ENCODE assay signal across 8 mouse cellular contexts in the genomic region with DNA sequence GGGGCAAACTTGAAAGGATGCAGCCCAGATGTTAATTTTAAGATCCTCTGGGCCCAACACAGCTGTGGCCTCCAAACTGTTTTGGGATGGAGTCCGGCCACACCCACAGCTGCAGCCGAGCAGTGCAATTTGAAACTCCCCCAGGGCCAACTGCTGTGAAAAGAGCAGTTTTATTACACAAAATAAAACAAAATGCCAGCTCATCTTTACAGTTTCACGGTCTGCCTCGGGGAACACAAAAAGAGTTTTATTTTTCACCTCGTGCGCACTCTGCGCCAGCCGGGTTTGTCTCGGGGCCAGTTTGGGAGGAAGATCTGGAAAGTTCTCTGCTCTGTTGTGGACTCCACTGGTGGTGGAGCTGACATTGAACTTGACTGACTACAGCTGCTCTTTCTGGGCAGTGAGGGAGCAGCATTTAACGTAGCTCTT.
A peak's percentile ranks its signal among the peaks of the same experiment; 100 is the strongest.
DNase-seq lines count a peak whose midpoint lies in the region; ATAC-seq and TF ChIP-seq lines count a peak whose summit lies in the region.
"Had no signal": no experiment of that assay in that cellular context is flagged by ENCODE, and none has a peak within 500 bp of the region (broad histone marks: within the 10 kb centered on the region; RNA-seq: fewer than 3 reads in every experiment).

No protein-coding gene starts in this region.

- in situ Hi-C loops in CH12.LX (cut with MboI; ENCODE audit: low pct_ligation_motif_present, low pct_unique_long_range_greater_than_20kb, low sequenced_read_pairs): no loop called here

- peaks cover 4% of the 10 kb centered on the region for H3K27me3 ChIP-seq in CH12.LX (replicated peaks)
- no peaks in the 10 kb centered on the region for H3K27me3 ChIP-seq in lung, postnatal 0 days (replicated peaks; ENCODE audit: insufficient read depth, low read length)

- H3K36me3 ChIP-seq in CH12.LX (replicated peaks in 1 of 2; ENCODE audit: control insufficient read depth in 1 of 2, insufficient read depth in 1 of 2, low read length in 1 of 2): no peaks in the 10 kb centered on the region
- no peaks in the 10 kb centered on the region for H3K36me3 ChIP-seq in lung, postnatal 0 days (ENCODE audit: insufficient read depth, low read length)

- dilution Hi-C loops in CH12.LX (cut with MboI; ENCODE audit: extremely low pct_ligation_motif_present, extremely low pct_unique_long_range_greater_than_20kb, low sequenced_read_pairs): no loop called here

- H3K4me2 ChIP-seq in CH12.LX (ENCODE audit: insufficient read depth, low read depth, poor library complexity, severe bottlenecking): peak overlapping the region; percentile 58
- 0 out of 2 replicates have a peak overlapping the region, but pooled peaks have one; percentile 2 for H3K4me2 ChIP-seq in lung, postnatal 0 days (replicated peaks; ENCODE audit: low read depth, low read length)

- no peak overlapping the region for H3K27ac ChIP-seq in CH12.LX (ENCODE audit: insufficient read depth, low read depth)
- H3K27ac ChIP-seq in lung, postnatal 0 days (ENCODE audit: low read length): no peak overlapping the region

- no peak for TF ChIP-seq CTCF in CH12.LX (conservative IDR thresholded peaks at IDR 0.05 in 1 of 2, IDR thresholded peaks at IDR 0.05 in 1 of 2; ENCODE audit: low read depth in 2 of 2, low read length in 2 of 2)
- TF ChIP-seq CTCF in lung, postnatal 0 days (IDR thresholded peaks at IDR 0.05): no peak

- ATAC-seq in lung, postnatal 0 days: peak; percentile 53
- ATAC-seq in erythroid progenitor cell, adult 5-6 weeks (replicated peaks; ENCODE audit: low FRiP score, poor library complexity, severe bottlenecking): no peak

- H3K4me3 ChIP-seq in CH12.LX (replicated peaks in 1 of 3; ENCODE audit: low read depth in 2 of 3, low read length in 2 of 3, poor library complexity in 1 of 3): no peak overlapping the region
- no peak overlapping the region for H3K4me3 ChIP-seq in lung, postnatal 0 days (ENCODE audit: low read depth, low read length)

- H3K79me2 ChIP-seq in CH12.LX (replicated peaks; ENCODE audit: control insufficient read depth, extremely low read depth, insufficient read depth, poor library complexity, severe bottlenecking): no peaks in the 10 kb centered on the region

- no peak for TF ChIP-seq POLR2A in CH12.LX (IDR thresholded peaks at IDR 0.05; ENCODE audit: low read depth, low read length)

- WGBS in lung, postnatal 0 days: 61% methylated on average over 10 of the region's 10 CpGs

- peaks cover 7 to 41% of the 10 kb centered on the region in 2 experiments; a peak in 3 of 4 replicates for H3K4me1 ChIP-seq in CH12.LX (ENCODE audit: control insufficient read depth in 1 of 2, insufficient read depth in 2 of 2)
- H3K4me1 ChIP-seq in lung, postnatal 0 days (ENCODE audit: insufficient read depth, low read depth, low read length): no peaks in the 10 kb centered on the region

- no peak for TF ChIP-seq EP300 in CH12.LX (IDR thresholded peaks at IDR 0.05; ENCODE audit: low read length)
- no peak for TF ChIP-seq EP300 in lung, postnatal 0 days (IDR thresholded peaks at IDR 0.05)

- no peaks in the 10 kb centered on the region for H3K9me3 ChIP-seq in CH12.LX (replicated peaks; ENCODE audit: low read length)
- no peaks in the 10 kb centered on the region for H3K9me3 ChIP-seq in lung, postnatal 0 days (ENCODE audit: low read length)

- DNase-seq in 3T3-L1 (ENCODE audit: low read depth, low spot score) (peak; percentile 87), CH12.LX (ENCODE audit: extremely low read depth) (peak; percentile 25), MN1 (ENCODE audit: low spot score) (no peak)
- peak; percentile 71 for DNase-seq in gastrocnemius, postnatal 14 days
- DNase-seq in lung, postnatal 0 days (ENCODE audit: low spot score): peak; percentile 46
- DNase-seq in left cerebral cortex, adult 9 months (ENCODE audit: low spot score in 2 of 2): no peak
- DNase-seq: thymus, postnatal 36 days had no signal

- TF ChIP-seq RAD21 in CH12.LX (IDR thresholded peaks at IDR 0.05; ENCODE audit: low read depth, low read length): no peak

- intact Hi-C loops in gastrocnemius, postnatal 14 days (cut with DNase I; ENCODE audit: low total_unique reads): no loop called here

- no peak overlapping the region for H3K9ac ChIP-seq in CH12.LX (ENCODE audit: insufficient read depth, low read depth)
- H3K9ac ChIP-seq in lung, postnatal 0 days (replicated peaks; ENCODE audit: low read depth): no peak overlapping the region

TF ChIP-seq in CH12.LX, 34 proteins besides CTCF, POLR2A, EP300 and RAD21:
- TF ChIP-seq ETS1 (conservative IDR thresholded peaks at IDR 0.05; ENCODE audit: low read depth, low read length) (no peak), JUN (IDR thresholded peaks at IDR 0.05; ENCODE audit: insufficient read depth, low read depth, low read length) (no peak)

Comparison
In these comparisons a context has a peak if more than half of its experiments do, and no peak if none do; other contexts are left out.
1. DNase-seq: peak in 3T3-L1 (single experiment), CH12.LX (single experiment), gastrocnemius, postnatal 14 days (single experiment) and lung, postnatal 0 days (single experiment); none in left cerebral cortex, adult 9 months (0 of 2) and MN1 (single experiment).